Mouse (Mus musculus) gastrocnemius, postnatal 10 days (tissue): ENCODE measurements around the gene Gtf2f2. TPM values are rescaled to one million over a fixed set of nuclear protein-coding genes. Genes with fewer than 3 reads are reported as not detected.

Experiments
- DNase-seq: peaks from one replicate; pipeline ENCODE4 v3.0.0; 2021; ENCODE audit warnings: mixed read lengths
- total RNA-seq, 2 experiments: library from RNA; stranded (reverse); gene quantifications; 2 replicates each; pipeline ENCODE4 v1.2.3; 2021

Gtf2f2 gene
- total RNA-seq, 2 experiments from 2014 or later = 14.2 to 14.9 TPM

- DNase-seq = peak; percentile 44
Measured at GRCm38 (mm10) chr14:75863549-75864409, 146.9 kb downstream of the Gtf2f2 start.

GRCm38 (mm10) chr14:75862701-75863100 is 148.0 kb downstream of the Gtf2f2 start:
- DNase-seq = no peak

GRCm38 (mm10) chr14:75859619-75860018 is 151.0 kb downstream of the Gtf2f2 start:
- DNase-seq = no peak

- DNase-seq = no peak
Measured at GRCm38 (mm10) chr14:75858181-75858580, 152.5 kb downstream of the Gtf2f2 start.

- DNase-seq = no peak
Measured at GRCm38 (mm10) chr14:75855263-75855992, 155.2 kb downstream of the Gtf2f2 start.

GRCm38 (mm10) chr14:75852016-75852415 is 158.6 kb downstream of the Gtf2f2 start:
- no peak for DNase-seq

- DNase-seq = no peak
Measured at GRCm38 (mm10) chr14:75850819-75851218, 159.8 kb downstream of the Gtf2f2 start.

GRCm38 (mm10) chr14:75849842-75850568 is 160.7 kb downstream of the Gtf2f2 start:
- no peak for DNase-seq

GRCm38 (mm10) chr14:75849236-75849635 is 161.4 kb downstream of the Gtf2f2 start:
- DNase-seq = no peak

GRCm38 (mm10) chr14:75848482-75848881 is 162.2 kb downstream of the Gtf2f2 start:
- DNase-seq = no peak

GRCm38 (mm10) chr14:75847669-75848068 is 163.0 kb downstream of the Gtf2f2 start:
- DNase-seq = no peak

Other genes with a start within 250 kb of the Gtf2f2 start
- gene Slc25a30, start 223.8 kb downstream of the Gtf2f2 start, total RNA-seq = 1 to 10 TPM; 6.3 to 9.8 TPM
- 1,000 to 10,000 TPM; 3,326 to 3,432 TPM for gene Tpt1, start 165.8 kb downstream of the Gtf2f2 start, total RNA-seq
- gene Kctd4, start 55.9 kb downstream of the Gtf2f2 start, total RNA-seq = under 1 TPM in 1 of 2 experiments, not detected in 1; 0.05 TPM
- gene Gpalpp1, start 99.9 kb upstream of the Gtf2f2 start, total RNA-seq = 1 to 10 TPM; 7.9 to 8.6 TPM
- 1 to 10 TPM; 4.5 to 4.8 TPM for gene Nufip1, start 100.0 kb upstream of the Gtf2f2 start, total RNA-seq